Mouse (Mus musculus): ENCODE measurements around the gene F2rl2. TPM values are rescaled to one million over a fixed set of nuclear protein-coding genes. Genes with fewer than 3 reads are reported as not detected.

Gene F2rl2
- polyA plus RNA-seq, 1 experiment from 2014 or later = 0.84 TPM

- Histone ChIP-seq H3K4me1 (ENCODE audit: control insufficient read depth, insufficient read depth, low read length) (no peaks in the 10 kb centered on the region), H3K27ac (replicated peaks; ENCODE audit: low read depth, low read length) (no peak overlapping the region), H3K4me2 (ENCODE audit: low read length) (no peak overlapping the region), H3K27me3 (ENCODE audit: control insufficient read depth, insufficient read depth, low read length) (no peaks in the 10 kb centered on the region), H3K4me3 (replicated peaks; ENCODE audit: low read depth, low read length) (no peak overlapping the region), H3K9me3 (ENCODE audit: control insufficient read depth, low read length) (no peaks in the 10 kb centered on the region), H3K36me3 (ENCODE audit: control insufficient read depth, insufficient read depth, low read length) (no peaks in the 10 kb centered on the region), H3K9ac (replicated peaks; ENCODE audit: low read length) (no peak overlapping the region)
- ATAC-seq (ENCODE audit: low FRiP score, low TSS enrichment) (no peak), DNase-seq (no peak)
- 80% methylated on average over 3 of the region's 3 CpGs for WGBS
These were observed 17.8 kb downstream of the F2rl2 start for GRCm38 (mm10) chr13:95714271-95714975.

DNA sequence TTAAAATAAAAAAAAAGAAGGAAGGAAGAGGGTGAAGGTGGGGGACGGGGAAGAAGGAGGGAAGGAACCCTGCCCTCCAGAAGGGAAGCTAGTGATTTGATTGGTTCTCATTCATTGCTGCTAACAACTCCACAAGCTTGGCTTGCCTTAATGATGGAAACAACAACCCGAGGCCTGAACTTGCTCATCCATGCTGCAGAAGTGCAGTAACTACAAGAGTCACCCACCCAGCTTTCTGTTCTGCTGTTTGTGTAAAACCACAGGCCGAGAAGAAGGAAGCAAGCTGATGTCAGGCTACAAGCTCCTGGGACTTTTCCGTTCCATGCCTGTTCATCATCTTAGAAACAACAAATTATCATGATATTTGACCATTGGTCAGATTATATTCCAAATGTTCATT, 18.7 kb downstream of the F2rl2 start:
- ATAC-seq (ENCODE audit: low FRiP score, low TSS enrichment) (no peak), DNase-seq (no peak)
- 84% methylated on average over 4 of the region's 4 CpGs for WGBS
- no peaks in the 10 kb centered on the region for H3K9me3 ChIP-seq (ENCODE audit: control insufficient read depth, low read length)
- H3K27ac ChIP-seq (replicated peaks; ENCODE audit: low read depth, low read length) = no peak overlapping the region
- no peaks in the 10 kb centered on the region for H3K36me3 ChIP-seq (ENCODE audit: control insufficient read depth, insufficient read depth, low read length)
- no peak overlapping the region for H3K9ac ChIP-seq (replicated peaks; ENCODE audit: low read length)
- H3K4me2 ChIP-seq (ENCODE audit: low read length) = no peak overlapping the region
- no peak overlapping the region for H3K4me3 ChIP-seq (replicated peaks; ENCODE audit: low read depth, low read length)
- no peaks in the 10 kb centered on the region for H3K4me1 ChIP-seq (ENCODE audit: control insufficient read depth, insufficient read depth, low read length)
- no peaks in the 10 kb centered on the region for H3K27me3 ChIP-seq (ENCODE audit: control insufficient read depth, insufficient read depth, low read length)

GRCm38 (mm10) chr13:95719320-95720232, 22.9 kb downstream of the F2rl2 start:
- Histone ChIP-seq H3K36me3 (ENCODE audit: control insufficient read depth, insufficient read depth, low read length) (no peaks in the 10 kb centered on the region), H3K9me3 (ENCODE audit: control insufficient read depth, low read length) (no peaks in the 10 kb centered on the region), H3K27ac (replicated peaks; ENCODE audit: low read depth, low read length) (no peak overlapping the region), H3K4me1 (ENCODE audit: control insufficient read depth, insufficient read depth, low read length) (no peaks in the 10 kb centered on the region), H3K27me3 (ENCODE audit: control insufficient read depth, insufficient read depth, low read length) (no peaks in the 10 kb centered on the region), H3K4me3 (replicated peaks; ENCODE audit: low read depth, low read length) (0 out of 2 replicates have a peak overlapping the region, but pooled peaks have one; percentile 2), H3K9ac (replicated peaks; ENCODE audit: low read length) (no peak overlapping the region), H3K4me2 (ENCODE audit: low read length) (peak overlapping the region; percentile 27)
- peak; percentile 78 for DNase-seq
- whole genome bisulfite sequencing = 62% methylated on average over 14 of the region's 14 CpGs
- ATAC-seq (ENCODE audit: low FRiP score, low TSS enrichment) = 0 out of 2 replicates have a peak, but pooled peaks have one; percentile 62

DNA sequence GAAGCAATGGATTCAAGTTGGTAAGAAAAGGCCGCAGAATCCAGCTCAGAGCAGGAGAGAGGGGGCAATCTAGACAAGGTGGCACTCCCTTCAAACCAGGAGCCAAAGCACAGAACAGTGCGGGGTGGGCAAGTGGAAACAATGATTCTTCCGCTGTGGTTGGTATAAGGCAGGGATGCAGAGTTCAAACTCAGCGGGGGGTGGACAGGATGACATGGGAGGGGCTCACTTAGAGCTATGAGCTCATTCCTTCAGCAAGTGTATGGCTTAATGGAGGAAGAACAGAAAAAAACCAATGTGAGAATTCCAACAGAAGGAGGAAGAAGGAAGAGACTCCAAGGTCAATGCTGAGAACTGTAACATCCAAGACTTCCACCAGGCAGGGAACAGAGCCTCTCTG, 33.8 kb downstream of the F2rl2 start:
- Histone ChIP-seq H3K27ac (replicated peaks; ENCODE audit: low read depth, low read length) (no peak overlapping the region), H3K36me3 (ENCODE audit: control insufficient read depth, insufficient read depth, low read length) (no peaks in the 10 kb centered on the region), H3K4me1 (ENCODE audit: control insufficient read depth, insufficient read depth, low read length) (no peaks in the 10 kb centered on the region), H3K4me3 (replicated peaks; ENCODE audit: low read depth, low read length) (no peak overlapping the region), H3K9me3 (ENCODE audit: control insufficient read depth, low read length) (no peaks in the 10 kb centered on the region), H3K4me2 (ENCODE audit: low read length) (no peak overlapping the region), H3K27me3 (ENCODE audit: control insufficient read depth, insufficient read depth, low read length) (no peaks in the 10 kb centered on the region), H3K9ac (replicated peaks; ENCODE audit: low read length) (no peak overlapping the region)
- 99% methylated on average over 4 of the region's 4 CpGs for WGBS
- no peak for ATAC-seq (ENCODE audit: low FRiP score, low TSS enrichment)
- DNase-seq = no peak

GRCm38 (mm10) chr13:95739651-95740050, 43.0 kb downstream of the F2rl2 start:
- Histone ChIP-seq H3K4me1 (ENCODE audit: control insufficient read depth, insufficient read depth, low read length) (no peaks in the 10 kb centered on the region), H3K27me3 (ENCODE audit: control insufficient read depth, insufficient read depth, low read length) (no peaks in the 10 kb centered on the region), H3K4me3 (replicated peaks; ENCODE audit: low read depth, low read length) (no peak overlapping the region), H3K4me2 (ENCODE audit: low read length) (no peak overlapping the region), H3K36me3 (ENCODE audit: control insufficient read depth, insufficient read depth, low read length) (no peaks in the 10 kb centered on the region), H3K9me3 (ENCODE audit: control insufficient read depth, low read length) (no peaks in the 10 kb centered on the region), H3K27ac (replicated peaks; ENCODE audit: low read depth, low read length) (no peak overlapping the region), H3K9ac (replicated peaks; ENCODE audit: low read length) (no peak overlapping the region)
- WGBS = 80% methylated on average over 5 of the region's 5 CpGs
- ATAC-seq (ENCODE audit: low FRiP score, low TSS enrichment) (no peak), DNase-seq (peak; percentile 73)

- H3K4me1 ChIP-seq (ENCODE audit: control insufficient read depth, insufficient read depth, low read length) = no peaks in the 10 kb centered on the region
- H3K27ac ChIP-seq (replicated peaks; ENCODE audit: low read depth, low read length) = no peak overlapping the region
- no peak overlapping the region for H3K4me3 ChIP-seq (replicated peaks; ENCODE audit: low read depth, low read length)
- H3K27me3 ChIP-seq (ENCODE audit: control insufficient read depth, insufficient read depth, low read length) = no peaks in the 10 kb centered on the region
- WGBS = 96% methylated on average over 11 of the region's 11 CpGs
- DNase-seq (no peak), ATAC-seq (ENCODE audit: low FRiP score, low TSS enrichment) (no peak)
- no peak overlapping the region for H3K9ac ChIP-seq (replicated peaks; ENCODE audit: low read length)
- H3K4me2 ChIP-seq (ENCODE audit: low read length) = no peak overlapping the region
- no peaks in the 10 kb centered on the region for H3K36me3 ChIP-seq (ENCODE audit: control insufficient read depth, insufficient read depth, low read length)
- no peaks in the 10 kb centered on the region for H3K9me3 ChIP-seq (ENCODE audit: control insufficient read depth, low read length)
These were observed 45.4 kb downstream of the F2rl2 start for GRCm38 (mm10) chr13:95741813-95742689.

- H3K4me2 ChIP-seq (ENCODE audit: low read length) = no peak overlapping the region
- DNase-seq (no peak), ATAC-seq (ENCODE audit: low FRiP score, low TSS enrichment) (no peak)
- no peaks in the 10 kb centered on the region for H3K36me3 ChIP-seq (ENCODE audit: control insufficient read depth, insufficient read depth, low read length)
- 91% methylated on average over 9 of the region's 9 CpGs for WGBS
- no peak overlapping the region for H3K9ac ChIP-seq (replicated peaks; ENCODE audit: low read length)
- H3K4me1 ChIP-seq (ENCODE audit: control insufficient read depth, insufficient read depth, low read length) = no peaks in the 10 kb centered on the region
- no peak overlapping the region for H3K27ac ChIP-seq (replicated peaks; ENCODE audit: low read depth, low read length)
- H3K4me3 ChIP-seq (replicated peaks; ENCODE audit: low read depth, low read length) = no peak overlapping the region
- no peaks in the 10 kb centered on the region for H3K27me3 ChIP-seq (ENCODE audit: control insufficient read depth, insufficient read depth, low read length)
- no peaks in the 10 kb centered on the region for H3K9me3 ChIP-seq (ENCODE audit: control insufficient read depth, low read length)
These were observed 46.3 kb downstream of the F2rl2 start for GRCm38 (mm10) chr13:95742881-95743466.

DNA sequence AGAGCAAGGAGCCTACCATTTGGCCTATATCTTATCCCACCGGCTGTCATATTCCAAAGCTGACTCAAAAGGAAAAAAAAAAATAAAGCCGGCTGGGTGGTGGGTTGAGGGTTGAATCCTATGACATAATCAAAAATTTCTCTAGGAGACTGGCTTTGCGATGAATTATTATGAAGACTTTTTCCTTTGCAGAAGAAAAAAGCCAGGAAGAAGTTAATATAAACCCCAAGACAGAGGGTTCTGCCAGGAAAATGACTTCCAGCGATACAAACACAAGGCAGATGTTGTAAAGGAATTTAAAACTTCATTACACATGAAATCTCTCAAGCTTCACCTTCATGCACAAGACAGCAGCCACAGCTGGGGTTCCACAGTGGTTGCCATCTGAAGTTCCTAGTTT, 48.8 kb downstream of the F2rl2 start:
- ATAC-seq (ENCODE audit: low FRiP score, low TSS enrichment) = no peak
- WGBS = 97% methylated on average over 4 of the region's 4 CpGs

More for the DNA sequence above, 48.8 kb downstream of the F2rl2 start:
- no peak overlapping the region for H3K27ac ChIP-seq (replicated peaks; ENCODE audit: low read depth, low read length)
- no peaks in the 10 kb centered on the region for H3K9me3 ChIP-seq (ENCODE audit: control insufficient read depth, low read length)
- no peak overlapping the region for H3K4me2 ChIP-seq (ENCODE audit: low read length)
- DNase-seq = no peak
- H3K4me3 ChIP-seq (replicated peaks; ENCODE audit: low read depth, low read length) = no peak overlapping the region
- no peaks in the 10 kb centered on the region for H3K4me1 ChIP-seq (ENCODE audit: control insufficient read depth, insufficient read depth, low read length)
- H3K27me3 ChIP-seq (ENCODE audit: control insufficient read depth, insufficient read depth, low read length) = no peaks in the 10 kb centered on the region
- no peaks in the 10 kb centered on the region for H3K36me3 ChIP-seq (ENCODE audit: control insufficient read depth, insufficient read depth, low read length)
- H3K9ac ChIP-seq (replicated peaks; ENCODE audit: low read length) = no peak overlapping the region

Measured in midbrain, embryonic 14.5 days (tissue).